Mouse (Mus musculus) forebrain, embryonic 12.5 days (tissue): ENCODE data around the gene Lrrc8c. TPM values are rescaled to one million over a fixed set of nuclear protein-coding genes. Genes with fewer than 3 reads are reported as not detected.

Experiments
- ATAC-seq: fragments of 200-750 bp; cut with Nextera tagmentation; 2 replicates; pipeline ENCODE4 v1.8.0; 2017; ENCODE audit warnings: moderate TSS enrichment; ENCODE audit not compliant: low FRiP score
- H3K27ac ChIP-seq: fragments of 300-500 bp; sonication (generic); 2 replicates; pipeline ENCODE4 v1.5.1; 2016; ENCODE audit warnings: mild to moderate bottlenecking
- H3K27me3 ChIP-seq: fragments of 300-500 bp; sonication (generic); 2 replicates; pipeline ENCODE4 v1.6.1; 2016; ENCODE audit warnings: mild to moderate bottlenecking
- H3K36me3 ChIP-seq: fragments of 300-500 bp; sonication (generic); replicated peaks from 2 replicates; pipeline ENCODE4 v1.6.1; 2016; ENCODE audit warnings: mild to moderate bottlenecking
- H3K4me1 ChIP-seq: fragments of 300-500 bp; sonication (generic); 2 replicates; pipeline ENCODE4 v1.6.1; 2016
- H3K4me2 ChIP-seq: fragments of 300-500 bp; sonication (generic); 2 replicates; pipeline ENCODE4 v1.6.1; 2016; ENCODE audit warnings: mild to moderate bottlenecking, moderate library complexity
- H3K4me3 ChIP-seq: fragments of 300-500 bp; sonication (generic); replicated peaks from 2 replicates; pipeline ENCODE4 v1.5.1; 2016; ENCODE audit warnings: mild to moderate bottlenecking
- H3K9ac ChIP-seq: fragments of 300-500 bp; sonication (generic); 2 replicates; pipeline ENCODE4 v1.6.1; 2016; ENCODE audit warnings: mild to moderate bottlenecking
- H3K9me3 ChIP-seq: fragments of 300-500 bp; sonication (generic); 2 replicates; pipeline ENCODE4 v1.6.1; 2016
- WGBS: fragments of 180-500 bp; shearing (Covaris S2); methylation state at CpG from one replicate; pipeline ENCODE4 v1.1.7; 2016; 5-methylcytosine and 5-hydroxymethylcytosine counted together
- polyA plus RNA-seq: library from polyadenylated mRNA; unstranded; fragments of >200 nt; fragmentation: Nextera tagmentation; extraction: Ambion mirVana; gene quantifications from 2 replicates; pipeline ENCODE4 v1.2.1, GENCODE M21; 2016

Gene Lrrc8c
- polyA plus RNA-seq, 1 experiment from 2014 or later, result 13.1 TPM

DNA sequence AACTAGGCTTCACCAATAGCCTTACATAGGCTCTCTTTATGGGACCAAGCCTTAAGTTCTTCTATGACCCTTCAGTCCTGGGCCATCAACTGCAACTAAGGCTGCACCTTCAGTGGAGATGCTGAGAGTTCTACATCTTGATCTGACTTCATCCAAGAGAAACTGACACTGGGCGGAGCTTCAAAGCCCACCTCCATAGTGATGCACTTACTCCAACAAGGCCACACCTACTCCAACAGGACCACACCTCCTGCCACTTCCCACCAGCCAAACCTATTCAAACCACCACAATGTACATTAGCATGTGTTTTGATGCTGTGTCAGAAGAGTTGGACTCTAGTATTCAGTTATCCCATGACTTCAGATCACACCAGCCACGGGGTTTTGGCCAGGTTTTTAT is 17.0 kb downstream of the Lrrc8c start:
- no peaks in the 10 kb centered on the region for H3K36me3 ChIP-seq
- no peaks in the 10 kb centered on the region for H3K4me1 ChIP-seq
- H3K27me3 ChIP-seq, result no peaks in the 10 kb centered on the region
- no peak overlapping the region for H3K4me2 ChIP-seq
- H3K27ac ChIP-seq, result no peak overlapping the region
- H3K9ac ChIP-seq, result no peak overlapping the region
- no peak for ATAC-seq
- no peak overlapping the region for H3K4me3 ChIP-seq
- WGBS, result 83% methylated on average over 2 of the region's 2 CpGs
- no peaks in the 10 kb centered on the region for H3K9me3 ChIP-seq

DNA sequence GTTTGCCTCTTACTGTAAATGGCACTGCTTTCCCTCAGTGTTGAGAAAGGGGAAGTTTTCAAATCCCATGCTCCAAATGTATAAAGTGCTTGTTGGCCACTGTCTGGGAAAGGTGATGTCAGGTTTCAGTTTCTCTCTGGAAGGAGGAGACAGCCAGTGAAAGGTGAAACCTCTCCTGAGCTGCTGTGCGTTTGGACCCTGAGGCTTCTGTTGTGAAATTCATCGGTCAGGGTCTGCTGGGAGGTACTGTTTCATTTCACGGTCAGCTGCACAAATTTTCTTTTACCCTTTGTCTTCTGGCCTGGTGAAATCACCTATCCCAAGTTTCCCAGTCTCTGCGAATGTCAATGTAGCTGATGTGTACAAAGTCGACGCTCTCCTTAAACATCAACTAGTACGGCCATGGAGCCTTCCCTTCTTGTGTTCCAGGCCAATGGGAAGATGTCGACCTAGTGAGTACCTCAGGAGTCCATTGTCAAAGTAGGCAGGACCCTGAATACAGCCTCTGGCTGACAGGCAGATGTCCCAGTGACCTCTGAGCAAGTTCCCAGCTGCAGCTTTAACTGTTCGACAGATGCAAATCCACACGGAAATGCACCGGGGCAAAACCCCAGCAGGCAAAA is 18.0 kb downstream of the Lrrc8c start:
- ATAC-seq, result no peak
- Histone ChIP-seq H3K9me3 (no peaks in the 10 kb centered on the region), H3K4me3 (no peak overlapping the region), H3K27me3 (no peaks in the 10 kb centered on the region), H3K9ac (no peak overlapping the region), H3K4me2 (no peak overlapping the region), H3K4me1 (no peaks in the 10 kb centered on the region), H3K27ac (no peak overlapping the region), H3K36me3 (no peaks in the 10 kb centered on the region)
- WGBS, result 77% methylated on average over 11 of the region's 11 CpGs

DNA sequence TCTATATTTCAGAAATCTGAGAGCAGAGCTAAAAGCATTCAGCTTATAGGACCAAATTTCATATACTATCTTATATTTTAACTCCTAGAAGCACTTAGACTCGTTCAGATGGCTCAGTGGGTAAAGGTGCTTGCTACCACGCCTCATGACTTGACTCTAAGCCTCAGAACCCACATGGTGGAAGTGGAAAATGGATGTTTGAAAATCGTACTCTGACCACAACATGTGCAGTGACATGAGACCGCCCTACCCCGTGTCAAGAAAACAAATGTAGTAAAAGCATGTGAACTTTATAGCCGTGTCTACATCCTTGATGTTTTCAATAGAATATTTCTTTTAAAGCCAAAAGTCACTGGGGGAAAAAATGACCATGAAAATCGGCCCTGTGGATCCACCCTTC is 21.9 kb downstream of the Lrrc8c start:
- Histone ChIP-seq H3K27ac (no peak overlapping the region), H3K9ac (no peak overlapping the region), H3K9me3 (no peaks in the 10 kb centered on the region), H3K4me2 (no peak overlapping the region), H3K4me3 (no peak overlapping the region), H3K36me3 (0 out of 2 replicates have a peak, but pooled peaks cover 2% of the 10 kb centered on the region), H3K27me3 (no peaks in the 10 kb centered on the region), H3K4me1 (no peaks in the 10 kb centered on the region)
- ATAC-seq, result no peak
- WGBS, result 92% methylated on average over 7 of the region's 7 CpGs

DNA sequence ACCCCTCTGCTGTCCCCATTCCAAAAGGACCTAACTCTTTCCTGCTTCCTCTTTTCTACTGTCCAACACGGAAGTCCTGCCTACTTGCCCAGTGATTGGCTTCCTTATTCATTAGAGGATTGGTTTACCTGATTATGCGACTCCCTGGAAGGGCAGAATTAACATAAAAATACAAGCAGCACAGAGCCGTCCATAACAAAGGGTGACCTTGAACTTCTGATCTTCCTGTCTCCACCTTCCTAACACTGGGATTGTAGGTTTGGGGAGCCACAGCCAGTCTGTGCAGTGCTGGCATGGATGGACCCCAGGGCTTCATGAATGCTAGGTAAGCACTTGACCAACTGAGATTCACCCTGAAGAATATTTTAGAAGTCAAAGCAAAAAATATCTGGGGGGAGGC is 25.9 kb downstream of the Lrrc8c start:
- H3K4me3 ChIP-seq, result no peak overlapping the region
- no peak overlapping the region for H3K27ac ChIP-seq
- no peak overlapping the region for H3K9ac ChIP-seq
- no peak overlapping the region for H3K4me2 ChIP-seq
- WGBS, result 35% methylated on average over 3 of the region's 3 CpGs
- no peaks in the 10 kb centered on the region for H3K27me3 ChIP-seq
- 0 out of 2 replicates have a peak, but pooled peaks cover 2% of the 10 kb centered on the region for H3K36me3 ChIP-seq
- H3K9me3 ChIP-seq, result no peaks in the 10 kb centered on the region
- no peaks in the 10 kb centered on the region for H3K4me1 ChIP-seq
- no peak for ATAC-seq

GRCm38 (mm10) chr5:105547115-105547514 is 27.9 kb downstream of the Lrrc8c start:
- no peak overlapping the region for H3K4me2 ChIP-seq
- 0 out of 2 replicates have a peak, but pooled peaks cover 2% of the 10 kb centered on the region for H3K36me3 ChIP-seq
- no peaks in the 10 kb centered on the region for H3K4me1 ChIP-seq
- H3K27me3 ChIP-seq, result no peaks in the 10 kb centered on the region
- ATAC-seq, result no peak
- H3K4me3 ChIP-seq, result no peak overlapping the region
- H3K9ac ChIP-seq, result no peak overlapping the region
- no peak overlapping the region for H3K27ac ChIP-seq
- H3K9me3 ChIP-seq, result no peaks in the 10 kb centered on the region
- 93% methylated on average over 4 of the region's 4 CpGs for WGBS

DNA sequence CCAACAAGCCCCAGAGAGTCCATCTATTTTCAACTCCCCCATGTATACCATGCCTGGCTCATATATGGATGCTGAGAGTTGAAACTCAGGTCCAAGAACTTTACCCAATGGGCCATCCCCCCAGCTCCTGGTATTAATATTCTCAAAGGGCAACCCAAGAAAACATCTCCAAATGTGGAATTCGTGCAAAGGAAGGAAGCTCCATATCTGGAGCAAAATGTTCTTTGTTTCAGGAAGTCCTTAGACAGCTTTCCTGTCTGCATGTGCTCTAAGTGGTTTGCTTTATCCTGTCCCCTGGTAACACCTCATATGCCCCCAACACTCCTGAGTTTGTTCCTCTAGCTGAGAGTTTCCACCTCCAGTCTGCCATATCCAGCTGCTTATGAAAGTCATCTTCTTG is 32.6 kb downstream of the Lrrc8c start:
- no peaks in the 10 kb centered on the region for H3K36me3 ChIP-seq
- H3K4me2 ChIP-seq, result no peak overlapping the region
- no peak overlapping the region for H3K4me3 ChIP-seq
- no peaks in the 10 kb centered on the region for H3K9me3 ChIP-seq
- H3K27me3 ChIP-seq, result no peaks in the 10 kb centered on the region
- 96% methylated on average over 1 of the region's 1 CpGs for WGBS
- no peak overlapping the region for H3K9ac ChIP-seq
- no peak overlapping the region for H3K27ac ChIP-seq
- ATAC-seq, result no peak
- H3K4me1 ChIP-seq, result no peaks in the 10 kb centered on the region

DNA sequence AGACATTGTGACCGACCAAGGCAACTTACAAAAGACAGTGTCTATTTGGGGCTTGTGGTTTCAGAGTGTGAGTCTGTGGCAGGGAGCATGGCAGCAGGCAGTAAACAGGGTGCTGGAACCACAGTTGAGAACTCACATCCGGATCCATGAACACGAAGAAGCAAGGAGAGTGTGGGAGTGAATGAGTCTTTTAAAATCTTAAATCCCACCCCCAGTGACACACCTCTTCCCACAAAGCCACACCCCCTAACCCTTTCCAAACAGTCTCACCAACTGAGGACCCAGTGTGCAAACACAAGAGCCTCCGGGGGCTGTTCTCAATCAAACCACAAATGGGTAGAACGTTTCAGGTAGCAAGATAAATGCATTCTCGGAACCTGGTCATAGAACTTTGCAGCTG is 37.1 kb downstream of the Lrrc8c start:
- H3K27me3 ChIP-seq, result no peaks in the 10 kb centered on the region
- no peaks in the 10 kb centered on the region for H3K36me3 ChIP-seq
- no peak overlapping the region for H3K4me3 ChIP-seq
- no peak overlapping the region for H3K9ac ChIP-seq
- no peak for ATAC-seq
- no peak overlapping the region for H3K27ac ChIP-seq
- H3K4me1 ChIP-seq, result no peaks in the 10 kb centered on the region
- H3K4me2 ChIP-seq, result no peak overlapping the region
- H3K9me3 ChIP-seq, result no peaks in the 10 kb centered on the region
- 89% methylated on average over 6 of the region's 6 CpGs for WGBS

DNA sequence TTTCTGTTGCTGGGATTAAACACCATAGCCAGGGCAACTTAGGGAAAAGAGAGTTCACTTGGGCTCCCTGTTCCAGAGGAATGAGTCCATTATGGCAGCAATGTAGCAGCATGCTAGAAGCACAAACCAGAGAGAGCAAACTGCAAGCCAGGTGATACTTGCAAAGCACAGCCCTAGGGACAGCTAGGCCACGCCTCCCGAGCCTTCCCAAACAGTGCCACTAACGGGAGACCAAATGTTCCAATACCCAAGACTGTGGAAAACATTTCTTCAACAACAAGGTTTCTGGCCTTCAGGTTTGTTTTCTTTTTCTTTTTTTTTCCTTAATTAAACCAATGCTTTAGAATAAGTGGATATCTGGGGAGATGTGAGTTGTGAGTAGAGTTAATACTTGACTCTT is 38.2 kb downstream of the Lrrc8c start:
- no peak overlapping the region for H3K27ac ChIP-seq
- H3K4me3 ChIP-seq, result no peak overlapping the region
- no peaks in the 10 kb centered on the region for H3K4me1 ChIP-seq
- H3K36me3 ChIP-seq, result no peaks in the 10 kb centered on the region
- H3K9me3 ChIP-seq, result no peaks in the 10 kb centered on the region
- 93% methylated on average over 3 of the region's 3 CpGs for WGBS
- no peak for ATAC-seq
- H3K4me2 ChIP-seq, result no peak overlapping the region
- H3K27me3 ChIP-seq, result no peaks in the 10 kb centered on the region
- no peak overlapping the region for H3K9ac ChIP-seq

DNA sequence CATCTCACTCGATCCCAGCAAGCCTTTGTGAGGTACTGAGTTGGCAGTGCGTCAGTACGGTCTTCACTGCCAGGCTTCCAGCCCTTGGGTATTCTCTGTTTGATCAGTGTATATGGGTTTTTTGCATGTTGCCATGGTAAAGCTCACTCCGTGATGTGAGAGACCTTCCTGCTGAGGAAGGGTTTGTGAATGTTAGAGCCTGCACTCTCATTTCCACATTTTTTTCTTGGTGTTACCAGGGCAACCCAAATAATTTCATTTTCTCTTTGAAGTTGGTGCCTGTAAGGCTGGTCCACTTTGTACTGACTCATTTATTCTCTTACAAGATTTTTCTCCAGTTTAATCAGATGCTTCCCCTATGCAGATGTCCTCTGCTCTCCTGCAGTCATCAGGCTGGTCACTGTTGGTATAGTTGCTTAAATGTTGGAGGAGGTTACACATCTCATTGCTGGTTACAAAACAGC is 38.6 kb downstream of the Lrrc8c start:
- 0 out of 2 replicates have a peak, but pooled peaks have one; percentile 23 for ATAC-seq

DNA sequence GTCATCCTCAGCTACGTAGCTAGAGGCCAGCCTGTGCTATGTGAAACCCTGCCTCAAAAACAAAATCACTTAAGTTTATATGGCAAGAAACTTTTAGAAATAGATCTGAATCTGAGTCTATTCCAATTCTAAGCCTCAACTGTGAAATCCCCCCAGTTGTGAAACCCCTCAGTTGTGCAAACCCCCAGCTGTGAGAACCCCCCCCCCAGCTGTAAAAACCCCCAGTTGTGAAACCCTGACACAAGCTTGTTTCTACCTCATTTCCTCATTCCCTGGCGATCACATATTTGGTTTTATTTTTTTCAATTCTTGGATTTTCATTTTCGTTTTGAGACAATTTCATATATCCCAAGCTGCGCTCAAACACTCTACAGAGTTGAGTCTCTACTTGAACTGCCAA is 39.3 kb downstream of the Lrrc8c start:
- no peak overlapping the region for H3K9ac ChIP-seq
- WGBS, result 97% methylated on average over 4 of the region's 4 CpGs
- no peak for ATAC-seq
- no peak overlapping the region for H3K4me3 ChIP-seq
- H3K27me3 ChIP-seq, result no peaks in the 10 kb centered on the region
- no peaks in the 10 kb centered on the region for H3K36me3 ChIP-seq
- H3K27ac ChIP-seq, result no peak overlapping the region; the same call in 1 of the 2 replicates
- no peaks in the 10 kb centered on the region for H3K9me3 ChIP-seq
- no peaks in the 10 kb centered on the region for H3K4me1 ChIP-seq
- no peak overlapping the region for H3K4me2 ChIP-seq

More for the DNA sequence above, 38.6 kb downstream of the Lrrc8c start:
- Histone ChIP-seq H3K4me3 (no peak overlapping the region), H3K4me2 (no peak overlapping the region), H3K36me3 (no peaks in the 10 kb centered on the region), H3K4me1 (no peaks in the 10 kb centered on the region), H3K27ac (no peak overlapping the region), H3K9me3 (no peaks in the 10 kb centered on the region), H3K27me3 (no peaks in the 10 kb centered on the region), H3K9ac (no peak overlapping the region)
- 63% methylated on average over 4 of the region's 4 CpGs for WGBS

DNA sequence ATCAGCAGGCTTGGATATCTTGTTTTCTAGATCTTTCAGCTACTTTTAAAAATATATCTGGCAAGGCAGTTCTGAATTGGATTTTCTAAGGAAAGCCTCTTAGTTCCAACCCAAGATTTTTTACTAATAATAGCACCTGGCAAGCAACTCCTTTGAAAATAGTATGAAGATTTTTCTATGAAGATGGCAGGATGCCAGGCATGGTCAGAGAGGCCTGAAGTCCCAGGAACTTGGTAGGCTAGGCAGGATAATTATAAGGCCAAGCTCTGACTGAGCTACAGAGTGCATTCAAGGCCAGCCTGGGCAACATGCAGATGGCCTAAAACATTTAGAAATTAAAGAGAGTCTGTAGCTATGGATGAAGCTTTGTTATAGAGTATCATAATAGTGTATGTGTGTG is 42.7 kb downstream of the Lrrc8c start:
- H3K27me3 ChIP-seq, result no peaks in the 10 kb centered on the region
- no peak for ATAC-seq
- no peak overlapping the region for H3K4me2 ChIP-seq
- no peak overlapping the region for H3K27ac ChIP-seq
- no peak overlapping the region for H3K9ac ChIP-seq
- H3K36me3 ChIP-seq, result no peaks in the 10 kb centered on the region
- no peak overlapping the region for H3K4me3 ChIP-seq
- no peaks in the 10 kb centered on the region for H3K9me3 ChIP-seq
- H3K4me1 ChIP-seq, result peaks cover 6% of the 10 kb centered on the region

DNA sequence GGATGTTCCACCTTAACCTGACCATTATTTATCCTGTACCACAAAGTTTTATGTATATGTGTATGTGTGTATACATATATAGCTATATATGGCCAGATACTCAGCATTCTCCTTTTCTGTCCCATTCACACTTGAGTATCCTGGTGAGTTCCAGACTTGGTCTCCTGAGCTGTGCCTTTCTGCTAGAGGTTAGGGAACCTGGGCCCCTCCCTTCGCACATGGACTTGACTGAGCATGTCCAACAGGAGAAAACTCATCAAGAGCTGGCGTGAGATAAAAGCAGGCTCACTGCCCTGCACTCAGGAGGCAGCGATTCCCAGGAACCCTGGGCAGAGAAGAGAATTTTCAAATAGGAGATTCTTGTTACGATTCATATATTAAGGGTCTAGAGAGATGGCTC is 45.6 kb downstream of the Lrrc8c start:
- no peak for ATAC-seq
- 90% methylated on average over 4 of the region's 4 CpGs for WGBS
- Histone ChIP-seq H3K27ac (no peak overlapping the region), H3K36me3 (no peaks in the 10 kb centered on the region), H3K9me3 (no peaks in the 10 kb centered on the region), H3K4me2 (no peak overlapping the region), H3K4me3 (no peak overlapping the region), H3K27me3 (no peaks in the 10 kb centered on the region), H3K9ac (no peak overlapping the region), H3K4me1 (peaks cover 9% of the 10 kb centered on the region)

DNA sequence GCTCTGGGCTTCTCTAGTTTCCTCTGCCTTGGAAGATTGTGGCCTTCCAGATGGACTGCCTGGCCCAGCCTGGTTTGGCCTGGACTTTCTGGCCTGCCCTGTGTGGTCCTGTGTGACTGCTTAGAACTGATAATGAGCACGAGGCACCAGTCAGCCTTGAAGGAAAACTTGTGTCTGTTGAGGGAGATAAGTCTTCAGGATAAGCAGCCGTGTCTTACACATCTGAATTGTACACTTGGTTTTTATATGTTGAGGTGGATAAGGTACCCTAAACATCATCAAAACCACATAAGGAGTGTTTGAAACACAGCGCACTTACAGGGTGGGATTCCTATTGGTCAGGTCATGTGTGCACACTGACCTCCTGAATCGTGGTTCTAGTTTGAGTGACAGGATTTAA is 46.6 kb downstream of the Lrrc8c start:
- H3K9ac ChIP-seq, result no peak overlapping the region
- no peaks in the 10 kb centered on the region for H3K27me3 ChIP-seq
- no peak overlapping the region for H3K27ac ChIP-seq
- H3K36me3 ChIP-seq, result no peaks in the 10 kb centered on the region
- H3K4me1 ChIP-seq, result peaks cover 9% of the 10 kb centered on the region
- no peaks in the 10 kb centered on the region for H3K9me3 ChIP-seq
- WGBS, result 85% methylated on average over 4 of the region's 4 CpGs
- H3K4me3 ChIP-seq, result no peak overlapping the region
- no peak for ATAC-seq
- no peak overlapping the region for H3K4me2 ChIP-seq
